Mouse (Mus musculus): ENCODE measurements around the gene Nol3.

Gene Nol3

DNA sequence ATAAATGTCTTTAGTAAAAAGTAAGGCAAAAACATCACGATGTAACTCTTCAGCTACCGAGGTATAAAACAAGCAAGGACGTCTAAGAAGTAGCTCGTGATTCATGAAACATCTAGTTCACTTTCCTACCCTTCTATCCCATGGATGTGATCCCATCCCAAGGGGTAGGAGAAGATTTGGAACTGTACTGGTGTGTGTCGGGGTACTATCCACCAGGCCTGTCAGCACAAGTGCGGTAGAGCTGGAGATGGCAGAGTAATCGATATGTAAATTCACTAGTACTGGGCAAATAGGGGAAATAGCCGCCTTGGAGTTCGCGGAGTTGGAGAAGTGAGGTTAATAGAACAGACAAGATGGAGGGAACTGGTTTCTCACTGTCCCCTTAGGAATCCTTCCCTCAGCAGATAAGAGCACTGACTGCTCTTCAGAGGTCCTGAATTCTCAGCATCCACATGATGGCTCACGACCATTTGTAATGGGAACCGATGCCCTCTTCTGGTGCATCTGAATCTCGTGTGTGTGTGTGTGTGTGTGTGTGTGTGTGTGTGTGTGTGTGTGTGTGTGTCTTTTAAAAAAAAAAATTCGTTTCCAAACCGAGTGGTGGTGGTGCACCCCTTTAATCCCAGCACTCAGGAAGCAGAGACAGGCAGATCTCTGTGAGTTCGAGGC, 12.6 kb upstream of the Nol3 start:
- no peak for DNase-seq

DNA sequence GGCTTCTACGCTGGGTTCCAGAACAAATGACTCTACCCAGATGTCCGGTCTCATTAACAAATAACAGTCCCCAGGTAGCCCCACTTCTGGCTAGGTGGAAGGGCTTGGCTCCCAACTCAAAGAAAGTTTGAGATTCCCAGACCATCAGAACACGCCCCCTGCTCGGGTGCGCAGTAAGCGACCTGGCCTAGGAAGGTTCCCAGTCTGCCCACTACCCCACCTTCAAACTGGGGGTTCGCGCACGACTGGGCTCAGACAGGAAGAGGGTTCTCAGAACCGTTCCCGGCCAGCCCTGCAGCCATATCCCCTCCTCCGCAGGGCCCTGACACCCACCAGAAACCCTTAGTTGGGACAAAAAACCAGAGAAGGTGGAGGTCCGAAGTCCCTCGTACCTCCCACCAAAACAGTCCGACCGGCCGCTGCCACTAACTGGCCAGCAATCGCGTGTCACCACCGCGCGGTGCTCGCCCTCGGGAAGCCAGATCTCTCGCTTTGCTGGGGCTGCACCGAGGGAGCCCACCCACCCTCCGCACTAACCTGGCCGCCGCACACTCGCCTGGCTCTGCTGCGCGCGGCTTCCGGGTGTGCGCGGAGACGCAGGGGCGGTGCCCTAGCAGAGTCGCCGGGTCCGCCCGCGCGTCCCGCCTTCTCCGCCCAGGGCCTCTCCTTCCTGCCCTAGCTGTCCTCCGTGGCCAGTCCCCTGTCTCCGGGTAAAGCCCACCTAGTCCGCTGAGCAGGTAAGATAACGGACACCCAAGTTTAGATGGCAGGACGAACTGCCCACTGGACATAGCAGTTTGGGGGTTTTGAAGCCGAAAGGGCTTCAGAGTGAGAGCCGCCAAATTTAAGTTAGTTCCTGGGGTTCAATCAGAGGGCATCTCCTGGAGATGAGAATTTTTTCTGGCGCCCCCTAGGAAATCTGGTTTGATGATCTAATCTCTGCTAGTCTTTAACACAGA, 11.6 kb upstream of the Nol3 start, which contains the start of the genes Tradd and Fbxl8:
Tradd (minus strand) TSS at position 586 of the 959 bp plus-strand sequence.
Fbxl8 (plus strand) TSS at position 625 of the 959 bp plus-strand sequence.
- DNase-seq: peak; percentile 84

DNA sequence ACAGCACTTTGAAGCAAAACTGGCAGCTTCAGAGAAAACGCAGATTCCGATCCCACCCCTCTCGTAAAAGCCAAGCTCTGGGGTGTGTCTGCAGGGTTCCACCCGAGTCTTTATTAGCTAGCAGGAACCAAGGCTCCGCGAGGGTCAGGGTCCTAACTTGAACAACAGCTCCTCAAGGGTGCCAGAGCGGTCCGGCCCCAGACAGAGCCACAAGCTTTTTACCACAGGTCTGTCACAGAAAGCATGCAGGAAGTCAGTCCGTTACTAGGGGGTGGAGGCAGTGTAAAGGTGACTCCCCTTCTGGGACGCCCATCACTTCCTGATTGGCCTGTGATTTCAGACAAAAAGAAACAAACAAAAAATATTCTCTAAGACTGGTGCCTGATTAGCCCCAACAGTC, 10.8 kb upstream of the Nol3 start:
- DNase-seq: no peak

DNA sequence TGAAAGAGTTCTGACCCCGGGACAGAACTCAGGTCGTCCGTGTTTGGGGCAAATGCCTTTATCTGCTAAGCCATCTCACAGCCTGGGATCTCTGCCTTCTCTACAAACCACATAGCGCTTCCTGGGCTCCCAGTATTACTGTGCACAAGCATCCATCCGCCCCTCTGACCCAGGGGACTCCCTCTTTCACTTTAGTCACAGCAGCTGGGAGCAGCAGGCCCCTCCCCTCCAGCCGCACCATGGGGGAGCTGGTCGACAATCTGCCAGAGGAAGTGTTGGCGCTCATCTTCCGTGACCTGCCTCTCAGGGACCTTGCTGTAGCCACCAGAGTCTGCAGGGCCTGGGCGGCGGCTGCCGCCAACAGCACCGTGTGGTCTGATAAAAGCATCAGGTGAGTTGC, 9.2 kb upstream of the Nol3 start:
- DNase-seq: no peak

DNA sequence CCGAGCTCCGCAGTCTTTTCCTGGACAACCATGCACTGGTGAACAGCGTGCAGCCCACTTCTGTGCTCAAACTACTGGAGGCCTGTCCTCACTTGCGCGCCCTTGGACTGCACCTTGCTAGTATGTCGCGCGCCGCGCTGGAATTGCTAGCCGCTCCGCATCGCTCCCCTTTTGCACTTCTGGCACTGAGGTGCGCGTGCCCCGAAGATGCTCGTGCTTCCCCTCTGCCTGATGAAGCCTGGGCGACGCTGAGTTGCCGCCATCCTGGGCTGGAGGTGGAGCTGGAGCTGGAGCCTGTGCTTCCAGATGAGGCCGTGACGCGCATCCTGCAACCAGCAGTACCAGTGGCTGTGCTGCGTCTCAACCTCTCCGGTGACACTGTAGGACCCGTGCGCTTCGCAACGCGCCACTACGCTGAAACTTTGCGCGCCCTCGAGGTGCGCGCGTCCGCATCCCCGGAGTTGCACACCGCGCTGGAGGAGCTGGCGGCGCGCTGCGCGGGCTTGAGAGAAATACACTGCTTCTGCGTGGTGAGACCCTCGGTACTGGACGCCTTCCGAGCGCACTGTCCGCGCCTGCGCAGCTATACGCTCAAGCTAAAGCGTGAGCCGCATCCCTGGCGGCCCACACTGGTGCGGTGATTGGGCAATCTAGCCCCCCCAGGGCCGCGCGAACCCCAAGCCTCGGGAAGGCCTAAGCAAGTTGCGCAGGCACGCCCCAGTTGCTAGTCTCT, 7.4 kb upstream of the Nol3 start:
- peak; percentile 91 for DNase-seq

DNA sequence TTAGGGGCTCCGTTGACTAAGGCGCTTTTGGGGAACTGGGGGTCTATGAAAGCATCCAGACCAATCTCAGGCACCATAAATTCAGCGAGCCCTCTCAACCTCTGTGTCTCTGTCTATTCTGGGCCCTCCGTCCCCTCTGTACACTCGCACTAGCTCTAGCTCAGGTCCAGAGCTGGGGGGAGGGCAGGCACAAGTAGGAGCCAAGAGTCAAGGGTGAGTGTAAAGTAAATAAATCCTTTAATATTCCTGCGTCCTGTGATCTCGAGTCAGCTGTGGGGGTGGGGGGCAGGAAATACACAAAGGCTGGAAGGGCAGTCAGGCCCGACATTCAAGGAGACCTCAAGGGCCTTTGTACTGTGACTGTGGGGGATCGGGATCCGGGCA, 6.9 kb upstream of the Nol3 start:
- no peak for DNase-seq

DNA sequence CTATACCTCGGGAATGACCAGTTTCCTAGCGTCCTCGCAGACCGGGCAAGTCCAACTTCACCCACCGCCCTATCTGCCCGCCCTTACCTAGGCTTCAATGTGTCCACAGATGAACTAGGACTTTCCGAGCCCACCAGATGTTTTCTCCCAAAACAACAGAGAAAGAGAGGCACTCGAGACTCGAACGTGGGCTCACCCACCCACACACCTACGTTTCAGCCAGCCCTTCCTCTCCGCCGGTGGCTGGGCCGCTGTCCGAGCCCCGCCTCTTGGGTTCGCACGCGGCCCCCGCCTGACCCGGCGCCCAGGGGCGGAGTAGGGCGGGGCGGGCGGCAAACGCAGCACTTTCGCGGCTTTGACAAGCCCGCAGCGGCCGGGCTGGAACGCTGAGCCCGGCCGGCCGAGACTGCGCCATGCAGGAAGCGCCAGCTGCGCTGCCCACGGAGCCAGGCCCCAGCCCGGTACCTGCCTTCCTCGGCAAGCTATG, 6.4 kb upstream of the Nol3 start, which contains the start of gene Hsf4:
Hsf4 (plus strand) TSS at position 341 of the 487 bp plus-strand sequence.
- DNase-seq: peak; percentile 66

DNA sequence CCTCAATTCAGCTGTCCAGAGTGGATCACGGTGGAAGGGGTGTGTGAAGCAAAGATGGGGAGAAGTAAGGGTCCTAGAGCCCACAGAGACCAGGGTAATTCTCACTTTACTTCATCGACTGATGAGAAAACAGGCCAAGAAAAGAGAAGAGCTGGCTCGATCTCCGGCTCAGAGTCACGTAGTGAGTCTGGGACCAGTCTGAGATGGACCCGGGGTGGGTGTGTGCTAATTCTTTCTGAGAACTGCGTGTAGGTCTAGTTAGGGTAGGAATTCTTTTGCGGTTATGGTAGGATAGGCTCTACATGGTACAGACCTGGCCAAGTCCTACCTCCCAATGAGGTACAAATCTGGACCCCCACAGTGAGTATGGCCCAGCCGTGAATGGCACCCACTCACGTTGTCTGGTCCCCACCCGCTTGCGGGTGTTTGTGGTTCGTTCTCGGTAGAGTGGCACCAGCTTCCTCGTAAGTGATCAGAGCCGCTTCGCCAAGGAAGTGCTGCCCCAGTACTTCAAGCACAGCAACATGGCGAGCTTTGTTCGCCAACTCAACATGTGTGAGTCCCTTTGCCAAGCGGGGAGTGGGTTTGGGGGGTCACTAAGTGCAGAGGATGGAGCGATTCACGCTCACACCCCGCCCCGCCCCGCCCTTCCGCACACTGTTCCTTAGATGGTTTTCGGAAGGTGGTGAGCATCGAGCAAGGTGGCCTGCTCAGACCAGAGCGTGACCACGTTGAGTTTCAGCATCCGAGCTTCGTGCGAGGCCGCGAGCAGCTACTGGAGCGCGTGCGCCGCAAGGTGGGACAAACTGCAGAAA, 5.6 kb upstream of the Nol3 start:
- DNase-seq: no peak

DNA sequence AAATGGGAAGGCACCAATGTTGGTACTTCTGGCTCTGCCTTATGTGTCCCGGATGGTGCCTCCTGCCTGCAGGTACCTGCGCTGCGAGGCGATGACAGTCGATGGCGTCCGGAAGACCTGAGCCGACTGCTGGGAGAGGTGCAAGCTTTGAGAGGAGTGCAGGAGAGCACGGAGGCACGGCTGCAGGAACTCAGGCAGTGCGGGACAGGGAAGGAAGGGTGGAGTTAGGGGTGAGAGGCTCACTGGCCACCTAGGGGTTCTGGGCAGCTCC, 5.1 kb upstream of the Nol3 start:
- DNase-seq: no peak

DNA sequence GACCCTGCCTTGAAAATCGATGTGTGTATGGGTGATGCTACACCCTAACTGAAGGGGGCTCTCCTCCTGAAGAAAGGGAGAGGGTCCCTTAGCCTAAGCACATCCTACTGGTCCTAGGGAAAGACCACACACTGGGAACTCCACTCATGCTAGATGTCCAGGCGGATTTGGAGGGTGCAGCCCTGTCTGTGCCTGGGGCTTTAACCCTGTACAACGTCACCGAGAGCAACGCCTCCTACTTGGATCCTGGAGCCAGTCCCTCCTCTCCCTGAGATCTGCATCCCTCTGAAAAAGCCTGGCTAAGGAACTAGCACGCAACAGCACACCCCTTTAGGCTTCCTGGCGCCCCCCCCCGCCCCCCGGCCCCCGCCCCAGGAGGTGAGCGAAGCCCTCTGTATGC, 553 bp upstream of the Nol3 start:
- no peak for DNase-seq

DNA sequence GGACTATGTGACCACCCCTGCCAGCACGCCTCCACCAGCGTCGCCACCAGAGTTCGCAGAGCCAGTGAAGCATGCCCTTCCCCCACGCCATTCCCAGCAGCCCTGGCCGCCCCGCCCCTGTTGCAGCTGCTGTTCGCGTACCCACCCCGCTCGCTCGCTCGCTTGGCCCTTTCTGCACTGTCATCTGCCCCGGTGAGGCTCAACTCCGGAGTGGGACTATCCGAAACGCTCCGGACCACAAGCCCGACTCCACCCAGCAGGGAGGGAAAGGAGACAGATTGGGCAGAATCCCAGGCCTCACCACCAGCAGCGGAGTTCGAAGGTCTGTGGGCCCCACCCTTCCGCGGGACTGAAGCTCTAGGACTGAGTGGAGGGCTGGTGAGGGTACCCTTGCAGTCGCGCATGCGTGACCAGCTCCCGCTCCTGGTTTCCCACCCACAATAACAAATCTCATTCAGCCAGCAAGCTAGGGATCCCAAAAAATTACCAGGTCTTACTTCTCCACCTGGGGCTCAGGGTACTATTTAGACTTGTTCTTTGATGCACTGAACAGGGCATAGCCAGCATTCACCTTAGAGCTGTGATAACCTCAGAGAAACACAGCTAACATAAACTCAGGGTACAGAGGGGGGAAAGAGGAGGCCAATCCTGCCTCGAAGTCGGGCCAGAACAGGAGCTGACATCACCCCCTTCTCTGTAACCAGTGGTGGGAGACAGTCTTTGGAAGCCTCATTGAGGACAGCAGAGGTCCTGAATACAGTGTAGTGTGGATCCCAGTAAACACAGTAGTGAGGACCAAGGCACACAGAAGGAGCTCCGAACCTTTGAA, 566 bp downstream of the Nol3 start:
- DNase-seq: peak; percentile 76

DNA sequence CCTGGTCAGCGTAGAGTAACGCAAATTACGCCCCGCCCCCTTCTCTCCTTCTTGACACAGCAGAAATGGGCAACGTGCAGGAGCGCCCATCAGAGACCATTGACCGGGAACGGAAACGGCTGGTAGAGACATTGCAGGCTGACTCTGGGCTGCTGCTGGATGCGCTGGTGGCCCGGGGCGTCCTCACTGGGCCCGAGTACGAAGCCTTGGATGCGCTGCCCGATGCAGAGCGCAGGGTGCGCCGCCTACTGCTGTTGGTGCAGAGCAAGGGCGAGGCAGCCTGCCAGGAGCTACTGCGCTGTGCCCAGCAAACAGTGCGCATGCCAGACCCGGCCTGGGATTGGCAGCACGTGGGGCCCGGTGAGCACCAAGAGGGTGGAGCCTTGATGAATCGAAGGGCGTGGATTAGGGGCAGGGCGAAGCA, 3.0 kb downstream of the Nol3 start:
- DNase-seq: no peak

DNA sequence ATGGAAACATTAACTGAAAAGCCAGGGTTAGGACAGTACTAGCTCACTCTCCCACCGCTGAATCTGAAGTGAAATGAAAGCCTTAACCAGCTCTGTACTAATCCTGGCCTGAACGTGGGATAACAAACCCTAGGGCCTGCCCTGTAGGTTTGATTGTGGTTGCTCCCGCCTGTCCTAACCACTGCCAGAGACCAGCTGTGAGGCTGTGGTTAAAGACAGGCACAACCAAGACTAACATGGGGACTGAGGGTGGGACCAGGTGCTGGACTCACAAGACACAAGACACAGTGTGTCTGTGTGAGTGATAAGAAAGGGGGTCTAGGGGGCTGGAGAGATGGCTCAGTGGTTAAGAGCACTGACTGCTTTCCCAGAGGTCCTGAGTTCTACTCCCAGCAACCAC, 4.6 kb downstream of the Nol3 start:
- DNase-seq: no peak

DNA sequence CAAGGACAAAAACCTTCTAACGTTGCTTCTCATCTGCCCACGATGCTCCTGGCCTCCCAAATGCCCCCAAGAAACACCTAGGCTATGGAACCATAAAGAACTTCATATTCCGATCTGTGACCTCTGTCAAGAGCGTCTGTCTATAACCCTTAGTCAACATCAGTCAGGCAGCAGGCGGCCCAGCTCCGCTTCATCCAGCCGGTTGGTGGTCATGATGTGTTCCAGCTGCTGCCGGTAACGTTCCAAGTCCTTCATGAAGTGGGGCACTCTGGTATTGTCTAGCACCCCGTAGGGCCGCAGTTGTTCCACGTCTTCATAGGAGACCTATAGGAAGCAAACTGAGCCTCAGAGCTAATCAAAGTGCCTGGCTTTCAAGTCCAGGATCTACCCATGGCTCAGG, 5.9 kb downstream of the Nol3 start:
- DNase-seq: no peak

DNA sequence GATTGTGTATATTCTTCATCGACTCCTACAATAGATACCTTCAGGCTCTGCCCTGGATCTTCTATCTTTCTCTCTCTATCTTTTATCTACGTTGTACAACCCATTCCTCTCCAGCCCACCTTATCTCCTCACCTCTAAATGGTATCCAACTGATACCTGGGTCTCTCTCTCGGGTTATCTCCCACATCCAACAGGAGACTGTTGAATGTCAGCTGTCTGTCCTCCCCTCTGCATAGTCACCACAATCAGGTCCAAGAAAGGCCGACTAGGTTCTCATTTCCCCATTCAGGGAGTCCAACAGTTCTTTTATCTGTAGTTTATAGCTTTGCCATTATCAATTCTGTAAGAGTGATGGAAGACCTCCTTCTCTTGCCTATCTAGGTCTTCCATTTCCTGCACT, 6.3 kb downstream of the Nol3 start:
- DNase-seq: no peak

DNA sequence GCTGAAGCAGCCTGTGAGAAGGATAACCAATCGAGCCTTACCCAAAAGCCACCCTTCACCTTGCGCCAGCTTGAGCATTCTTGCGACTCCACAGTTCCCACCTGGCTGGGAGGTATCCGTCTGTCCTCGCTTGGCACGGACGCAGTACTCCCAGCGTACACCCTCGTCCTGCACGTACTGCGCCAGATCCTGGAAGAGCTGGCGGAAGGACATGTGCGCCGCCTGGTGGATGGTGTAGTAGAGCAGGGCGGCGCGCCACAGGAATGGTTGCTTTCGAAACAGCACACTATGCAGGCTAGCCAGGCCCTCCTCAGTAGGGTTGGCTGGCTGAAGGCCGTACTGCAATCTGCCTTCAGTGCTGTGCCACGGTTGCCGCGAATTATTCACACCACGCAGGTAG, 7.1 kb downstream of the Nol3 start:
- DNase-seq: peak; percentile 70

DNA sequence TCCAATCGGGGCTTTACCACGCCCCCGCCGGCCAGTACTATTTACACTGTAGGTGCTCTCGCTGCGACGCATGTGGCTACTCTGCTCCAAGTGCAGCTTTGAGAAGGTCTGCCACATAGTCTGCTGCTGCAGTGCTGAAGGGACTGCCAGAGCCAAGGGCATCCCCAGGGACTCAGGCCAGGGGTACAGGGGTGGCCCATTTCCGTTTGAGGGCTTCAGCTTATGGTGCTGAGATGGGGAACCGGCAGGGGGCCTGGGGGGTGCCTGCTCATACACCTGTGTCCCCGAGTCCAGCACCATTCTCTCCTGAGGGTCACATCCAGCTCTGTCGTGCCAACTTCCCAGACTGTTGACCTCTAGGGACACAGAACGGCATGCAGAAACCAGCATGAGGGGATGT, 9.6 kb downstream of the Nol3 start:
- DNase-seq: no peak

DNA sequence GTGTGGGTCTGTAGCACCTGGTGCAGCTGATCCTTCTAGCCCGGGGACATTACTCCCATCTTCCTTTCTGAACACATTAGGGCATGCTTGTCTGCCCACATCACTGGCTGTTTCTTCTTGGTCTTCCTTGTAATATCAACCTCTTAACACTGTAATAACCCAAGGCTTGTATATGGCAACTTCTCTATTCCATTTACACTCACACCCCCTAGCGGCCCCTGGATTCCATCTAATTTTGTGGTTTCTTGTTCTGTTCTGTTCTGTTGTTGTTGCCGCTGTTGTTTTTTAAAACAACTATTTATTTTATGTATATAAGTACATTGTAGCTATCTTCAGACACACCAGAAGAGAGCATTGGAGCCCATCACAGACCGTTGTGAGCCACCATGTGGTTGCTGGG, 11.0 kb downstream of the Nol3 start:
- DNase-seq: no peak

DNA sequence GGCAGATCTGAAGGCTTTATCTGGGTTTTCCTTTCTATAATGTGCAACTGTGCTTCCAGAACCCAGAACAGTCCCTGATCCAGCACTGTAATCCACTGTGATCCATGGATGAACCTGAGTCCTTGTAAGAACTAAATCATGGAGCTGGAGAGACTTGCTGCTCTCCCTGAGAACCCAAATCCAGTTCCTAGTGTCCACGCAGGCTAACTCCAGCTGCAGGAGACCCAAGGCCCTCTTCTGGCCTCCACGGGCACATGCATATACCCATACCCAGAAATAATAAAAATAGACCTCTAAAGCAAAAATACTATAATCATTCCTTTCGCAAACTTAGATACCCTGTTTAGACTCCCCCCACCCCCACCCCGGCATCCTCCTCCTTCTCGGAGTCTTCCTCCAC, 12.3 kb downstream of the Nol3 start:
- DNase-seq: no peak

DNA sequence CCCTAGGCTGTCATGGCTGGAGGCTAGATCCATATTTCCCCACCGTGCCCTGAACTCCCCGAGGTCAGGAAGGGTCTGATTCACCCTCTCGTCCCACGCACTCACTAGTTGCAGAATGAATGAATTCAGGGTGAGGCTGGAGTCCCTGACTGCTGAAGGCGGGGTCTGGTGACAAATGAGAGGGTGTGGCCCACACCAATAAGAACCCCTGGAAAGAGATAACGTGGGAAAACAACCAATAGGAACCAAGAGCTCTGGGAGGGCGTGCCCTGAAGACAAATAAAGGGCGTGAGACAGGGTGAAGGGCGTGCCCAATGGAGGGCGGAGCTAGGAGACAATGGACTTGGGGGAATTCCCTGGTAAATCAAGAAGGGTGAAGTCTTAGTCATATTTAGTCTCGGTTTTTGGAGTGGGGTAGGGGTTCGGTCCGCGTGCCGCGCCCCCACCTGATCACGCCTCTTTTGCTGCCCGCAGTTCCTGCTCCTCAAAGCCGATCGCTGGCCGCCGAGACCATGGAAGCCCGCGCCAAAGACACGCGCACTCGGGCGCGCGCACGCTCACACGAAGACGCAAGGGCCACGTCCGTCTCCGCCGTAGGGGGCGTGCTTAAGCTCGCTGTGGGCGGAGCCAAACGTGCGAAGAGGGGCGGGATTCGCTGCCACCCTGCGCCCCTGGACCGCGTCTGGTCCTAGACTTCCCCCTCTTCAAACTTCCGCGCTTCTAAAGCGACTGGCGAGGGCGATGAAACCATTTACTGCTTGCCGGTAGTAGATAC, 13.2 kb downstream of the Nol3 start:
- DNase-seq: peak; percentile 98

Data from embryo, embryonic 11 days (tissue).